Mouse (Mus musculus) heart, embryonic 10.5 days (tissue): ENCODE results near the gene Tbx21. TPM values are rescaled to one million over a fixed set of nuclear protein-coding genes. Genes with fewer than 3 reads are reported as not detected.

Source experiments
- DNase-seq: peaks from one replicate; pipeline ENCODE4 v3.0.0-alpha.2; 2017; ENCODE audit warnings: low spot score
- H3K27ac ChIP-seq: fragments of 300-500 bp; sonication (generic); 2 replicates; pipeline ENCODE4 v1.5.1; 2016; ENCODE audit warnings: mild to moderate bottlenecking
- H3K27me3 ChIP-seq: fragments of 300-500 bp; sonication (generic); 2 replicates; pipeline ENCODE4 v1.6.1; 2016; ENCODE audit warnings: mild to moderate bottlenecking; ENCODE audit not compliant: poor library complexity, insufficient read depth, severe bottlenecking
- H3K36me3 ChIP-seq: fragments of 300-500 bp; sonication (generic); 2 replicates; pipeline ENCODE4 v1.6.1; 2016; ENCODE audit warnings: mild to moderate bottlenecking, moderate library complexity
- H3K4me1 ChIP-seq: fragments of 300-500 bp; sonication (generic); 2 replicates; pipeline ENCODE4 v1.6.1; 2016; ENCODE audit warnings: mild to moderate bottlenecking
- H3K4me3 ChIP-seq: fragments of 300-500 bp; sonication (generic); 2 replicates; pipeline ENCODE4 v1.5.1; 2016; ENCODE audit warnings: mild to moderate bottlenecking, moderate library complexity
- H3K9me3 ChIP-seq: fragments of 300-500 bp; sonication (generic); 2 replicates; pipeline ENCODE4 v1.6.1; 2016; ENCODE audit warnings: mild to moderate bottlenecking, moderate library complexity
- WGBS: fragments of 180-500 bp; shearing (Covaris S2); methylation state at CpG from one replicate; pipeline ENCODE4 v1.1.7; 2016; 5-methylcytosine and 5-hydroxymethylcytosine counted together
- polyA plus RNA-seq: library from polyadenylated mRNA; unstranded; fragments of >200 nt; fragmentation: Nextera tagmentation; extraction: Ambion mirVana; gene quantifications from 2 replicates; pipeline ENCODE4 v1.2.1, GENCODE M21; 2016

The Tbx21 gene
- polyA plus RNA-seq, 1 experiment from 2014 or later: 0.21 TPM

GRCm38 (mm10) chr11:97145951-97146350, 30.8 kb upstream of the Tbx21 start:
- 62% methylated on average over 9 of the region's 9 CpGs for WGBS
- H3K4me3 ChIP-seq: no peak overlapping the region

GRCm38 (mm10) chr11:97145320-97145719, 30.2 kb upstream of the Tbx21 start:
- H3K4me3 ChIP-seq: no peak overlapping the region
- peaks cover 41% of the 10 kb centered on the region for H3K36me3 ChIP-seq
- 0 out of 2 replicates have a peak overlapping the region, but pooled peaks have one; percentile 37 for H3K27ac ChIP-seq
- peaks cover 57% of the 10 kb centered on the region for H3K27me3 ChIP-seq
- H3K4me1 ChIP-seq: peaks cover 60% of the 10 kb centered on the region
- WGBS: 49% methylated on average over 2 of the region's 2 CpGs
- H3K9me3 ChIP-seq: no peaks in the 10 kb centered on the region
- no peak for DNase-seq

More at GRCm38 (mm10) chr11:97145951-97146350, 30.8 kb upstream of the Tbx21 start:
- no peak overlapping the region for H3K27ac ChIP-seq
- peaks cover 51% of the 10 kb centered on the region for H3K27me3 ChIP-seq
- DNase-seq: no peak
- peaks cover 41% of the 10 kb centered on the region for H3K36me3 ChIP-seq
- no peaks in the 10 kb centered on the region for H3K9me3 ChIP-seq
- peaks cover 61% of the 10 kb centered on the region for H3K4me1 ChIP-seq

- Histone ChIP-seq H3K27ac (no peak overlapping the region), H3K27me3 (peaks cover 62% of the 10 kb centered on the region), H3K4me3 (no peak overlapping the region), H3K4me1 (peaks cover 60% of the 10 kb centered on the region), H3K9me3 (no peaks in the 10 kb centered on the region), H3K36me3 (peaks cover 51% of the 10 kb centered on the region)
- 70% methylated on average over 9 of the region's 9 CpGs for WGBS
- DNase-seq: no peak
Measured at GRCm38 (mm10) chr11:97143196-97143900, 28.2 kb upstream of the Tbx21 start.

GRCm38 (mm10) chr11:97142159-97142608, 27.1 kb upstream of the Tbx21 start:
- H3K36me3 ChIP-seq: peaks cover 53% of the 10 kb centered on the region
- H3K27me3 ChIP-seq: peaks cover 68% of the 10 kb centered on the region
- H3K4me3 ChIP-seq: no peak overlapping the region
- H3K9me3 ChIP-seq: no peaks in the 10 kb centered on the region
- H3K4me1 ChIP-seq: peaks cover 64% of the 10 kb centered on the region
- no peak overlapping the region for H3K27ac ChIP-seq
- WGBS: 58% methylated on average over 8 of the region's 8 CpGs
- no peak for DNase-seq

- Histone ChIP-seq H3K9me3 (no peaks in the 10 kb centered on the region), H3K36me3 (peaks cover 55% of the 10 kb centered on the region), H3K27me3 (peaks cover 79% of the 10 kb centered on the region), H3K4me3 (no peak overlapping the region), H3K4me1 (peaks cover 55% of the 10 kb centered on the region), H3K27ac (no peak overlapping the region)
- DNase-seq: no peak
- 64% methylated on average over 4 of the region's 4 CpGs for WGBS
Measured at GRCm38 (mm10) chr11:97140811-97141210, 25.7 kb upstream of the Tbx21 start.

GRCm38 (mm10) chr11:97139256-97139655, 24.1 kb upstream of the Tbx21 start:
- peaks cover 86% of the 10 kb centered on the region for H3K27me3 ChIP-seq
- H3K36me3 ChIP-seq: peaks cover 41% of the 10 kb centered on the region
- WGBS: 16% methylated on average over 14 of the region's 15 CpGs
- DNase-seq: no peak
- H3K27ac ChIP-seq: peak overlapping the region; percentile 80
- no peaks in the 10 kb centered on the region for H3K9me3 ChIP-seq
- H3K4me1 ChIP-seq: peaks cover 50% of the 10 kb centered on the region
- peak overlapping the region; percentile 68 for H3K4me3 ChIP-seq

- Histone ChIP-seq H3K27ac (peak overlapping the region; percentile 80), H3K4me3 (peak overlapping the region; percentile 68), H3K4me1 (peaks cover 51% of the 10 kb centered on the region), H3K36me3 (peaks cover 36% of the 10 kb centered on the region), H3K9me3 (no peaks in the 10 kb centered on the region), H3K27me3 (peaks cover 87% of the 10 kb centered on the region)
- DNase-seq: no peak
- 6% methylated on average over 68 of the region's 69 CpGs for WGBS
Measured at GRCm38 (mm10) chr11:97138554-97139226, 23.6 kb upstream of the Tbx21 start.

GRCm38 (mm10) chr11:97133270-97133669, 18.1 kb upstream of the Tbx21 start:
- DNase-seq: no peak
- peaks cover 16% of the 10 kb centered on the region for H3K36me3 ChIP-seq
- WGBS: 47% methylated on average over 5 of the region's 5 CpGs
- no peak overlapping the region for H3K27ac ChIP-seq
- H3K4me1 ChIP-seq: peaks cover 42% of the 10 kb centered on the region
- no peaks in the 10 kb centered on the region for H3K9me3 ChIP-seq
- H3K27me3 ChIP-seq: peaks cover 96% of the 10 kb centered on the region
- no peak overlapping the region for H3K4me3 ChIP-seq

- H3K9me3 ChIP-seq: no peaks in the 10 kb centered on the region
- H3K4me3 ChIP-seq: no peak overlapping the region
- no peak overlapping the region for H3K27ac ChIP-seq
- 15% methylated on average over 6 of the region's 6 CpGs for WGBS
- DNase-seq: no peak
- H3K4me1 ChIP-seq: peaks cover 41% of the 10 kb centered on the region
- H3K36me3 ChIP-seq: peaks cover 10% of the 10 kb centered on the region
- H3K27me3 ChIP-seq: peaks cover 93% of the 10 kb centered on the region
Measured at GRCm38 (mm10) chr11:97132185-97132584, 17.1 kb upstream of the Tbx21 start.

GRCm38 (mm10) chr11:97131683-97132082, 16.6 kb upstream of the Tbx21 start:
- peaks cover 44% of the 10 kb centered on the region for H3K4me1 ChIP-seq
- WGBS: 59% methylated on average over 2 of the region's 2 CpGs
- no peak for DNase-seq
- no peak overlapping the region for H3K27ac ChIP-seq
- no peak overlapping the region for H3K4me3 ChIP-seq
- H3K36me3 ChIP-seq: 0 out of 2 replicates have a peak, but pooled peaks cover 5% of the 10 kb centered on the region
- peaks cover 92% of the 10 kb centered on the region for H3K27me3 ChIP-seq
- no peaks in the 10 kb centered on the region for H3K9me3 ChIP-seq

GRCm38 (mm10) chr11:97130318-97130717, 15.2 kb upstream of the Tbx21 start:
- H3K9me3 ChIP-seq: no peaks in the 10 kb centered on the region
- DNase-seq: no peak
- no peaks in the 10 kb centered on the region for H3K36me3 ChIP-seq
- peaks cover 92% of the 10 kb centered on the region for H3K27me3 ChIP-seq
- WGBS: 84% methylated on average over 7 of the region's 7 CpGs
- peaks cover 53% of the 10 kb centered on the region for H3K4me1 ChIP-seq
- no peak overlapping the region for H3K4me3 ChIP-seq
- H3K27ac ChIP-seq: no peak overlapping the region

GRCm38 (mm10) chr11:97128956-97129355, 13.8 kb upstream of the Tbx21 start:
- no peak overlapping the region for H3K27ac ChIP-seq
- DNase-seq: no peak
- no peaks in the 10 kb centered on the region for H3K36me3 ChIP-seq
- peaks cover 78% of the 10 kb centered on the region for H3K27me3 ChIP-seq
- 64% methylated on average over 3 of the region's 3 CpGs for WGBS
- H3K4me3 ChIP-seq: no peak overlapping the region
- no peaks in the 10 kb centered on the region for H3K9me3 ChIP-seq
- peaks cover 55% of the 10 kb centered on the region for H3K4me1 ChIP-seq

GRCm38 (mm10) chr11:97127470-97128223, 12.5 kb upstream of the Tbx21 start:
- peaks cover 61% of the 10 kb centered on the region for H3K4me1 ChIP-seq
- H3K9me3 ChIP-seq: no peaks in the 10 kb centered on the region
- H3K27ac ChIP-seq: peak overlapping the region; percentile 56
- no peaks in the 10 kb centered on the region for H3K36me3 ChIP-seq
- no peak for DNase-seq
- H3K4me3 ChIP-seq: peak overlapping the region; percentile 72
- H3K27me3 ChIP-seq: peaks cover 65% of the 10 kb centered on the region
- 17% methylated on average over 19 of the region's 19 CpGs for WGBS
